Mouse (Mus musculus): ENCODE results near the gene Grn.
A peak's percentile ranks its signal among the peaks of the same experiment; 100 is the strongest.
"Not testable (repeated sequence)": the region's sequence is repeated elsewhere in the genome, so short reads cannot be mapped to it uniquely, and the experiment has no call there.

The Grn gene

DNA sequence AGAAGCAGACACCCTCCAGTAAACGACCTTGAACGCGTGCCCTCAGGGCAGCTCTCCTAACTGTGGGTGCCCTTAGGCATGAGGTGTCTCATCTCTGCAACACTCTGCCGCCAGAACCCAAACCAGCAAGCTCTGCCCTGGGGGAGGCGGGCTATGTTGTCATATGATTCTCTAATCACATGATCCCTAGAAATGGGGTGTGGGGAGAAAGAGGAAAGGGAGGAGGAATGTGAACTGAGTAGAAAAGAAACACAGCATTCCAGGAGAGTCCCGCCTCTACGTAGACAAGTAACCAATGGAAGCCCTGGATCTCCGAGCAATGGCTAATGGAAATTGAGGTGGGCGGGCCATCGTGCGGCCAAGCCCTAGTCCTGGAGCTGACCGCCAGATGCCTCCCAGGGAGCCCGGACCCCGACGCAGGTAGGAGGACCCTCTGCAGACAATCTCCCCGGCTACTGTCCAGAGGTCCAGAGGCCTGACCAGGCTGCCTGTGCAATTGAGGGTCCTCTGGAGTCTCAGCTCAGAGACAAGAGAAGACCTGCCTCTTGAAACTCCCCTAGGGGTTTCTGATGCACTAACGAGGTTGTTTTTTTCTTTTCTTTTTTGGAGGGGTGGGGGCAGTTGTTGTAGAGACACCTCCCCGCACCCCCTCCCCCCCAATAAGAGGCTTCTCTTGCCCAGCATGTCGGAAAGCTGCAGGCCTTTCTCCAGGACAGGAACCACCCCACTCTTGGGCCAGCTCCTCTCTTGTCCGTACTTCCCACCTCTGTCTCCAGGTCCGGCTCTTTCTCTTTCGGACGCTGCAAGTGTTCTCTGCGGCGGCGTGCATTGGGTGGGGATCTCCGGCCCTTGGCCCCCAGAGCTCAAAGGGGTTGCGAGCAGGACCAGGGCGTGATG is at the start of gene Grn:
TSS of gene Grn (plus strand) at position 195 of the 897 bp plus-strand sequence.
- DNase-seq (ENCODE audit: low spot score): peak; percentile 68

- no peak for DNase-seq (ENCODE audit: low spot score)
Measured at GRCm38 (mm10) chr11:102381341-102382100, 48.6 kb upstream of the Grn start.

DNA sequence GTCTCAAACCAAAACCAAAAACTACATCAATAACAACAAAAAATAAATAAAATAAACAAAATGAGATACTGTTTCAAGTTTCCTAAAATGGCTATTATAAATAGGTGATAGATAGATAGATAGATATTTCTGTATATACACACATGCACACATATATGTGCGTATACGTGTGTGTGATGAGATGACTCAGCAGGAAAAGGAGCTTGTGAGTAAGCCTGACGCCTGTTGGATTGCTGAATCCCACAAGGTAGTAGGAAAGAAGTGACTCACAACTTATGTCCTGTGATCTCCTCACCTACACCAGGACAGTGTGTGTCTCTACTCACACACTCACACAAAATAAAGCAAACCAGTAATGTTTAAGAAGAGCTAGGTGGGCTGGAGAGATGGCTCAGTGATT is 47.3 kb upstream of the Grn start:
- DNase-seq (ENCODE audit: low spot score): no peak

- no peak for DNase-seq (ENCODE audit: low spot score)
Measured at GRCm38 (mm10) chr11:102383365-102384136, 46.6 kb upstream of the Grn start.

- DNase-seq (ENCODE audit: low spot score): no peak
Measured at GRCm38 (mm10) chr11:102384418-102384817, 45.7 kb upstream of the Grn start.

DNA sequence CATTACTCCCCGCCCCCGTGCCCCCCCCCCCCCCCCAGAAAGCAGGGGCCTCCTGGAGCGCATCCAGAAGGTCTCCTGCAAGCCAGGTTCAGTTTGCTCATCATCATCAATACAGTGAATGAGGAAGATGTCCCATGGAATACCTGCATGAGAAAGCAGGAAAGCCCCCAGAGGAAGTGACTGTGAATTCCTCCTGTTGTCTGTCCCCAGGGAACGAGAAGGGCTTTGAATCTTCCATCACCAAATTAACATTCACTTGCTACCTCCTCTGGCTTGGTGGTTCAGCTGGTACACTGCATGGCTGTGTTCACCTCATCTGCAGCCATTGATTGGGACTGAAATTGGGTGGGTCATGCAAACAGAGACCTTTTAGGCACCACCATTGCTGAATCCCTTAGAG is 45.0 kb upstream of the Grn start:
- no peak for DNase-seq (ENCODE audit: low spot score)

- no peak for DNase-seq (ENCODE audit: low spot score)
Measured at GRCm38 (mm10) chr11:102386121-102386520, 44.0 kb upstream of the Grn start.

GRCm38 (mm10) chr11:102389436-102389835 is 40.7 kb upstream of the Grn start:
- not testable (repeated sequence) for DNase-seq (ENCODE audit: low spot score)

DNA sequence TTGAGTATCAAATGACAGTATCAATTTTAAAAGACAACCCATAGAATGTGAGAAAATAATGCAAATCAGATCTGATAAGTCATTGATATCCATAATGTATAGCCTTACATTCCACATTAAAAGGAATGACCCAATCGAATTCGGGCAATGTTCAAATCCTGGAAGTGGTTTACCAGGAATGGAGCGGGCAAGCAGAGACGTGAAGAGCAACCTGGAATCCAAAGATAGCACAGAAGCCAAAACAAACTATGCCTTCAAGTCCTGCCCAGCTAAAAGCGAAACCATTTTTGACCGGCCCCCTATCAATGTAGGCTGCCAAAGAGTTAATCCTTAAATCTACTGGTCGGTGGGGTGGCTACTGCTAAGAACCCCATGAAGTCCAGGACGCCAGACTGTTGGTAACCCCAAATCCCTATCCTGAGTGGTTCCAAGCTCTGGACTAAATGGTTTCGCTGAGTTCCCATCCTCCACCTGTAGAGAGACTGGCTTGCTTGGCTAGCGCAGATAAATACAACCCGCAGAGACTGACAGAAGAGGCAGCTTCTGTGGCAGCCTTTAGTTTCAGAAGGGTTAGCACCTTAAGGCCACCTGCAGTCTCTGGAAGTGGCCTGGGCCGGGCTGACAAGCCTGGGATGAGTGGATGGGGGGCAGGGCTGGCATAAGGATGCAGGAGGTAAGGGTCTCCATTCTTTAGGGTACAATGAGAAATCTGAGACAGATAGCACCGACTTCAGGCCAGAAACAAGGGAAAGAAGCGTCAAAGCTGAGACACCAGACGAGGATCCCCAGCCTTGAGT is 37.5 kb upstream of the Grn start:
- DNase-seq (ENCODE audit: low spot score): no peak

DNA sequence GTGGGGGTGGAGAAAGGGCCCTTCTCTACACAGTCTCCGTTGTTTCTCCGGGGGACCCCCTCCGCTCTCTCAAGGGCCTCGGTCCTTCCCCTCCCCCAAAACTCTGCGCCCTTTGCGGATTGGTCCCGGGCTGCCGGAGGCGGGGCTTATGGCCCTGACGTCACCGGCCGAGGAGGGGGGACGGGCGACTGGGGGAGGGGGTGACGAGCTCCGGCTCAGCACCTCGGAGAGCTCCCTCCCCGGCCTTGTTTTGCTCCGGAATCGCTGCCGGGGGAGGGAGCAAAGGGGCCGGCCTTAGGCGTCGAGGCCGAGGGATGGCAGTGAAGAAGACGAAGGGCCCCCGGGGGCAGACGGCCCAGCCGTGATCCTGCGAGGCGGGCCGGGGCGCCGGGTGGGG is 36.9 kb upstream of the Grn start, which contains the start of gene Rundc3a:
TSS of gene Rundc3a (plus strand) at position 166 of the 397 bp plus-strand sequence.
- no peak for DNase-seq (ENCODE audit: low spot score)

DNA sequence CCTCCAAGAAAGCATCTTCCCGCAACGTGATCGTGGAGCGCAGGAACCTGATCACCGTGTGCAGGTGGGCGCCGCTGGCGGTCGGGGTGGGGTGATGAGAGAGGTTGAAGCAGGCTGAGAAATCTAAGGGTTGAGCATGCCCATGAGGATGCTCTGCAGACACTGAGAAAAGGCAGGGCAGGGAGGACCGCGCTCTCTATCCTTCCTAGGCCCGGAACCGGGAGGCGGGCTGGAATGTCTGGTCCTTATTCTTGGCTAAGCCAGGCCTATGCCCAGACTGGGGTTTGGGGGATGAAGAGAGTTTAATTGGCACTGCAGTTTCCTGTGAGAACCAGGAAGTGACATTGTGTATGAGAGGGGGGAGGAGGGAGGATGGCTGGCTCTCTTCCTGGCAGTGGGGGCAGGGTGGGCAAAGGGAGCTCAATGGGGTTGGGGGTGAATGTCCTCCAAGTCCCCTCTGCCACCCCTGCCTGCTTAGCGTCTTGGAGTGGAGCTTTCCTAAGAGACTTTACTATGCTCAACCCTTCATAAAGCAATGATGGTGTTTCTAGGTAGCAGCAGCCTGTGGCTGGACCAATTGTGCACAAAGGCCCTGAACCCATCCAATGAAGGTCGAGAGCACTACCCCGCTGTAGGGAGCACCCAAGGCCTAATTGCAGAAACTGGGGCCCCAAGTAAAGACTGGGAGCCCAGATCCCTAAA is 36.2 kb upstream of the Grn start:
- DNase-seq (ENCODE audit: low spot score): no peak

GRCm38 (mm10) chr11:102394421-102395124 is 35.5 kb upstream of the Grn start:
- no peak for DNase-seq (ENCODE audit: low spot score)

DNA sequence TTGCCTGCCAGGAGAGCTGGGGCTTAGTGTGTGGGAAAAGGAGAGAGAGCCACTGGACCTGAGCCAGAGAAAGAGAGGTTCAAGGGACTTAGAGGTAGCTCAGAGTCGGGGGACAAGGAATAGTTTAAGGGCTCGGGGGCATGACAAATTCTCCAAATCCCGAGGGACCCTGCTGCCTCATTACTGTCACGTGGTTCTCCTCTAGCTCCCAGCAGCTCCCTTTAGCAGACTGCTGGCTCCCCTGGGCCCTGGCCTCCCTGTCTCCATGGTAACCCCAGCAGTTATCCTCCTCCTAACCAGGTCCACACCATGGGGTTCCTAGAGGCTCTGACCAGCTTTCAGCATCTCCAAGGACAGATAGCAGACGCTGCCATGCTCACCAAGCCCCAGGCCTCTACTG is 34.9 kb upstream of the Grn start:
- DNase-seq (ENCODE audit: low spot score): no peak

GRCm38 (mm10) chr11:102396263-102396662 is 33.9 kb upstream of the Grn start:
- no peak for DNase-seq (ENCODE audit: low spot score)

GRCm38 (mm10) chr11:102396671-102397141 is 33.4 kb upstream of the Grn start:
- DNase-seq (ENCODE audit: low spot score): no peak

- no peak for DNase-seq (ENCODE audit: low spot score)
Measured at GRCm38 (mm10) chr11:102398007-102398825, 31.9 kb upstream of the Grn start.

- DNase-seq (ENCODE audit: low spot score): no peak
Measured at GRCm38 (mm10) chr11:102399107-102399506, 31.0 kb upstream of the Grn start.

DNA sequence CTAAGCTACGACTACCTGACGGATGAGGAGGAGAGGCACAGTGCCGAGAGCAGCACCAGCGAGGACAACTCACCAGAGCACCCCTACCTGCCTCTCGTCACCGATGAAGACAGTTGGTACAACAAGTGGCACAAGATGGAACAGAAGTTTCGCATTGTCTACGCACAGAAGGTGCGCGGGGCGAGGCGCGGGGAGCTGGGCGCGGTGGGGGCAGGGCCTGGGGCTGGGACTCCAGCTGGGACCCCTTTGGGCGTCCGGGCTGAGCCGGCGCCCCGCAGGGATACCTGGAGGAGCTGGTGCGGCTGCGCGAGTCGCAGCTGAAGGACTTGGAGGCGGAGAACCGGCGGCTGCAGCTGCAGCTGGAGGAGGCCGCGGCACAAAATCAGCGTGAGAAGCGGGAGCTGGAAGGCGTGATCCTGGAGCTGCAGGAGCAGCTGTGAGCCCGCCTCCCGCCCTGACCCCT is 30.5 kb upstream of the Grn start:
- no peak for DNase-seq (ENCODE audit: low spot score)

GRCm38 (mm10) chr11:102400513-102401084 is 29.5 kb upstream of the Grn start:
- DNase-seq (ENCODE audit: low spot score): no peak
